Mouse (Mus musculus) embryonic facial prominence, embryonic 11.5 days (tissue): ENCODE results near the gene Col25a1. TPM values are rescaled to one million over a fixed set of nuclear protein-coding genes. Genes with fewer than 3 reads are reported as not detected.
A peak's percentile ranks its signal among the peaks of the same experiment; 100 is the strongest.

Experiments used
- ATAC-seq: fragments of 200-750 bp; cut with Nextera tagmentation; replicated peaks from 2 replicates; pipeline ENCODE4 v1.8.0; 2017; ENCODE audit warnings: low read depth; ENCODE audit not compliant: insufficient number of reproducible peaks, low FRiP score, low TSS enrichment
- DNase-seq: peaks from one replicate; pipeline ENCODE4 v3.0.0-alpha.2; 2015; ENCODE audit warnings: low spot score
- H3K27ac ChIP-seq: fragments of 300-500 bp; sonication (generic); replicated peaks from 2 replicates; pipeline ENCODE4 v1.5.1; 2014; ENCODE audit warnings: mild to moderate bottlenecking, low read depth, low read length, control low read depth
- H3K27me3 ChIP-seq: fragments of 300-500 bp; sonication (generic); 2 replicates; pipeline ENCODE4 v1.6.1; 2014; ENCODE audit warnings: mild to moderate bottlenecking, low read length, moderate library complexity, mixed read lengths; ENCODE audit not compliant: control insufficient read depth, insufficient read depth
- H3K36me3 ChIP-seq: fragments of 300-500 bp; sonication (generic); replicated peaks from 2 replicates; pipeline ENCODE4 v1.6.1; 2014; ENCODE audit warnings: low read depth, mild to moderate bottlenecking, low read length, moderate library complexity, mixed read lengths; ENCODE audit not compliant: control insufficient read depth, insufficient read depth
- H3K4me1 ChIP-seq: fragments of 300-500 bp; sonication (generic); 2 replicates; pipeline ENCODE4 v1.6.1; 2014; ENCODE audit warnings: low read length, mixed read lengths; ENCODE audit not compliant: control insufficient read depth, insufficient read depth
- H3K4me2 ChIP-seq: fragments of 300-500 bp; sonication (generic); 2 replicates; pipeline ENCODE4 v1.6.1; 2014; ENCODE audit warnings: low read depth, mild to moderate bottlenecking, control low read depth, low read length, moderate library complexity
- H3K4me3 ChIP-seq: fragments of 300-500 bp; sonication (generic); 2 replicates; pipeline ENCODE4 v1.5.1; 2014; ENCODE audit warnings: low read depth, low read length, control low read depth
- H3K9ac ChIP-seq: fragments of 300-500 bp; sonication (generic); replicated peaks from 2 replicates; pipeline ENCODE4 v1.6.1; 2014; ENCODE audit warnings: mild to moderate bottlenecking, control low read depth, low read length
- H3K9me3 ChIP-seq: fragments of 300-500 bp; sonication (generic); replicated peaks from 2 replicates; pipeline ENCODE4 v1.6.1; 2016; ENCODE audit warnings: mild to moderate bottlenecking, low read length, inconsistent platforms, mixed read lengths; ENCODE audit not compliant: control insufficient read depth
- WGBS: fragments of 180-500 bp; shearing (Covaris S2); extraction: QIAGEN DNeasy Blood & Tissue Kit; methylation state at CpG from one replicate; pipeline ENCODE4 v1.1.7; 2014; 5-methylcytosine and 5-hydroxymethylcytosine counted together
- polyA plus RNA-seq: library from polyadenylated mRNA; unstranded; fragments of >200 nt; fragmentation: Nextera tagmentation; extraction: Ambion mirVana; gene quantifications from 2 replicates; pipeline ENCODE4 v1.2.1, GENCODE M21; 2014

Gene Col25a1
- polyA plus RNA-seq, 1 experiment from 2014 or later, result 11.1 TPM

- Histone ChIP-seq H3K27ac (no peak overlapping the region), H3K9me3 (no peaks in the 10 kb centered on the region), H3K4me2 (no peak overlapping the region), H3K36me3 (no peaks in the 10 kb centered on the region), H3K9ac (no peak overlapping the region), H3K27me3 (no peaks in the 10 kb centered on the region), H3K4me3 (no peak overlapping the region), H3K4me1 (0 out of 2 replicates have a peak, but pooled peaks cover 2% of the 10 kb centered on the region)
- 76% methylated on average over 2 of the region's 2 CpGs for WGBS
- ATAC-seq, result no peak
- DNase-seq, result no peak
Measured at GRCm38 (mm10) chr3:130288102-130288501, 156.8 kb downstream of the Col25a1 start.

DNA sequence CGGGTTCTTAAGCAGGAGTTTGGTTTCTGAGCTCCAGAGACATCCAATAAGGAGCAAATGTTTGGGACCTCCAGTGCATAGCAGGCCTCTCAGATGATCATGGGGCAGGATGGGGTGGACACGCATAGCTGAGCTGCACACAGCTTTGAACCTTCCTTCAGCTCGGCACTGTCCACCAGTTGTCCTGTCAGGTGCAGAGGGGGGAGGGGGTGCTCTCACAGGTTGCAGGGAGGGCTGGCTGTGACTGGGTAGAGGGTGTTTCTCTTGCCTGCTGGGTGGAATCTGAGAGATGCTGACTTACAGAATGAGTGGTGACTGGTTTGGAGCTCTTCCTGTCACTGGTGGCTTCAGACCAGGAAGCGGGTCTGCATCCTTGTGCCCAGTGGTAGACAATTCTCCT, 157.5 kb downstream of the Col25a1 start:
- 0 out of 2 replicates have a peak, but pooled peaks cover 2% of the 10 kb centered on the region for H3K4me1 ChIP-seq
- H3K36me3 ChIP-seq, result no peaks in the 10 kb centered on the region
- no peak overlapping the region for H3K4me2 ChIP-seq
- no peaks in the 10 kb centered on the region for H3K9me3 ChIP-seq
- WGBS, result 78% methylated on average over 4 of the region's 4 CpGs
- no peak overlapping the region for H3K9ac ChIP-seq
- H3K4me3 ChIP-seq, result no peak overlapping the region
- no peaks in the 10 kb centered on the region for H3K27me3 ChIP-seq
- no peak for ATAC-seq
- H3K27ac ChIP-seq, result no peak overlapping the region
- DNase-seq, result no peak

DNA sequence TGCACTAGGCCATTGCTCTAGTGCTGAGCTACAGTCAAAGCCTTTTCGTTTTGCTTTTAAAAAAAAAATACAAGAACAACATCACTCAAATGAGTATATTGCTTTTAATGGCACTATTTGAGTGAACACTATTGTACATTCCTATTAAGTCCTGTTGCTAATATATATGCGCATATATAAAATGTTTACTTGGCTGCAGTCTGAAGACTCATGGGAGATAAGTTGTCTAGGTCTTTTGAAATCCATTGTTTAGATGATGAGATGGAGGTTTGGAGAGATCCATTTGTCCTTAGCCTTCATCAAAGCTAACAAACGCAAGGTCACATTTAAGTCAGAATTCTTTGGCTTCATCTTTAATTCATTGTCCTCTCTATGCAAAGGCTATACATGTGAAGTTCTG, 157.9 kb downstream of the Col25a1 start:
- Histone ChIP-seq H3K4me3 (no peak overlapping the region), H3K36me3 (no peaks in the 10 kb centered on the region), H3K27ac (no peak overlapping the region), H3K9ac (no peak overlapping the region), H3K27me3 (no peaks in the 10 kb centered on the region), H3K4me2 (no peak overlapping the region), H3K9me3 (no peaks in the 10 kb centered on the region), H3K4me1 (0 out of 2 replicates have a peak, but pooled peaks cover 2% of the 10 kb centered on the region)
- DNase-seq (no peak), ATAC-seq (no peak)
- WGBS, result 90% methylated on average over 3 of the region's 3 CpGs

- no peaks in the 10 kb centered on the region for H3K27me3 ChIP-seq
- H3K9ac ChIP-seq, result no peak overlapping the region
- no peaks in the 10 kb centered on the region for H3K36me3 ChIP-seq
- DNase-seq (peak; percentile 65), ATAC-seq (no peak)
- no peaks in the 10 kb centered on the region for H3K9me3 ChIP-seq
- no peak overlapping the region for H3K4me2 ChIP-seq
- 48% methylated on average over 6 of the region's 6 CpGs for WGBS
- 0 out of 2 replicates have a peak, but pooled peaks cover 2% of the 10 kb centered on the region for H3K4me1 ChIP-seq
- no peak overlapping the region for H3K27ac ChIP-seq
- no peak overlapping the region for H3K4me3 ChIP-seq
Measured at GRCm38 (mm10) chr3:130290175-130290574, 158.9 kb downstream of the Col25a1 start.

DNA sequence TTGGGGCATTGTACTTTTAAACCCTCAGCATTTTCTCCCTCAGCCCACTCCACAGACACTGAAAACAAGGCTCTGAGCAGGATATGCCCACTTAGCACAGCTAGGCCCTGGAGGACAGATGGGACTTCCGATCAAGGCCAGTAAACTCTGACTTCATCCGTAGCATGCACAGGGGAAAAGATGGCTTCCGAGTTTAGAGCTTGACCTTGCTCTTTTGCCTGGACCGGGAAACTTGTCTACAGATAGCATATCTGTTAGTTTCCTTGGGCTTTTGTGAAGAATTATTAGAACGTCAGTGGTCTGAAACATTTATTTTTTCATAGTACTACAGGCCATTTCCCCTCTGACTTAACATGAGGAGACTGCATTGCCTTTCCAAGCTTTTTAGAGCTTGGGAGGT, 159.4 kb downstream of the Col25a1 start:
- Histone ChIP-seq H3K4me1 (0 out of 2 replicates have a peak, but pooled peaks cover 2% of the 10 kb centered on the region), H3K36me3 (no peaks in the 10 kb centered on the region), H3K27me3 (no peaks in the 10 kb centered on the region), H3K9me3 (no peaks in the 10 kb centered on the region), H3K27ac (no peak overlapping the region), H3K4me3 (no peak overlapping the region), H3K4me2 (no peak overlapping the region), H3K9ac (no peak overlapping the region)
- no peak for ATAC-seq
- WGBS, result 91% methylated on average over 5 of the region's 5 CpGs
- DNase-seq, result no peak

DNA sequence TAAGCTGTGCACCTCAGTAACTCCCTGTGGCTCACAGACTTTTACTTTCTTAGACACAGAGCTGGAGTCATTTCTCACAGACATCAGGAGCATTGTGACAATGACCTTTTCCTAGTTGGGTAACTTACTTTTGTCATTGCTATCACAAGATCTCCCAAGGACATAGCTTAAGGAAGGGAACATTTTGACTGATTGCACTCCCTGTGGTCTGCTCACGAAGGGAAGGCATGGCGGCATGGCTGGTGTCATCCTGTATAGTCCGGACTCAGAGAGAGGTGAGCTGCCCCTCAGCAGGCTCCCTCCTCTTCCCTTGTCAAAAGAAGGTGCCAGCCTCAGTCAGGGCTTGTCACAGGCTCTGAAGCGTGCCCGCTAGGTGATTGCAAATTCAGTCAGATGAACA, 160.6 kb downstream of the Col25a1 start:
- H3K9ac ChIP-seq, result no peak overlapping the region
- H3K9me3 ChIP-seq, result no peaks in the 10 kb centered on the region
- ATAC-seq (no peak), DNase-seq (no peak)
- H3K4me1 ChIP-seq, result 0 out of 2 replicates have a peak, but pooled peaks cover 2% of the 10 kb centered on the region
- H3K4me3 ChIP-seq, result no peak overlapping the region
- 89% methylated on average over 5 of the region's 5 CpGs for WGBS
- H3K36me3 ChIP-seq, result no peaks in the 10 kb centered on the region
- H3K27me3 ChIP-seq, result no peaks in the 10 kb centered on the region
- H3K4me2 ChIP-seq, result no peak overlapping the region
- H3K27ac ChIP-seq, result no peak overlapping the region

DNA sequence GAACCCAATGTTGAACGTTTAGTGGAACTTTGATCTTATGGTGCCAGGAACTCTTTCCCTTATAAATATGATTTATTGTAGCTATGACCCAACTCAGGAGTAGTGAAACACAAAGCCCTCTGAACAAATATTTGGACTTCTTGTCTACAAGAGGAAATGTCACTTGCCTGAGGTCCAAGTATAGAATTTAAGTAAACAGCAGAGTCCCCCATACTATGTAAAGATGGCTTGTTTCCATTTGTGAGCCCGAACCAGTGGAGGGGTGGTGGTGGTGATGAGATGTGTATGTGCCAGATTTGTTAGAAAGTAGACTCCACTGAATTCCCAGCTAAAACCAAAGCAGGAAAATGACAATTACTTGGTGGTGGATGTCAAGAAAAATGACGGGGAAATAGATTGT, 169.2 kb downstream of the Col25a1 start:
- Histone ChIP-seq H3K4me2 (no peak overlapping the region), H3K4me1 (peaks cover 2% of the 10 kb centered on the region; the same call in 1 of the 2 replicates), H3K27me3 (no peaks in the 10 kb centered on the region), H3K9ac (no peak overlapping the region), H3K9me3 (no peaks in the 10 kb centered on the region), H3K27ac (no peak overlapping the region), H3K36me3 (no peaks in the 10 kb centered on the region), H3K4me3 (no peak overlapping the region)
- ATAC-seq (no peak), DNase-seq (no peak)
- WGBS, result 78% methylated on average over 3 of the region's 3 CpGs

- H3K27me3 ChIP-seq, result no peaks in the 10 kb centered on the region
- H3K4me1 ChIP-seq, result peaks cover 2% of the 10 kb centered on the region; the same call in 1 of the 2 replicates
- H3K9ac ChIP-seq, result no peak overlapping the region
- H3K9me3 ChIP-seq, result no peaks in the 10 kb centered on the region
- H3K4me2 ChIP-seq, result no peak overlapping the region; the same call in 1 of the 2 replicates
- ATAC-seq, result no peak
- no peak overlapping the region for H3K27ac ChIP-seq
- H3K36me3 ChIP-seq, result no peaks in the 10 kb centered on the region
- no peak for DNase-seq
- H3K4me3 ChIP-seq, result no peak overlapping the region
- 26% methylated on average over 12 of the region's 12 CpGs for whole genome bisulfite sequencing
Measured at GRCm38 (mm10) chr3:130303597-130303996, 172.3 kb downstream of the Col25a1 start.
